Mouse (Mus musculus): ENCODE measurements around the gene Slfn5. TPM values are rescaled to one million over a fixed set of nuclear protein-coding genes. Genes with fewer than 3 reads are reported as not detected.

Slfn5 gene
- polyA plus RNA-seq, 1 experiment from 2014 or later, result 1.8 TPM

GRCm38 (mm10) chr11:82952612-82953542 is 1.7 kb downstream of the Slfn5 start:
- Histone ChIP-seq H3K4me3 (ENCODE audit: low read depth, low read length) (no peak overlapping the region), H3K4me1 (ENCODE audit: control insufficient read depth, insufficient read depth, low read length) (no peaks in the 10 kb centered on the region), H3K4me2 (replicated peaks; ENCODE audit: low read depth, low read length) (no peak overlapping the region), H3K27ac (ENCODE audit: low read length) (no peak overlapping the region), H3K9me3 (ENCODE audit: control insufficient read depth, low read depth, low read length) (no peaks in the 10 kb centered on the region), H3K36me3 (ENCODE audit: control insufficient read depth, insufficient read depth, low read length) (no peaks in the 10 kb centered on the region), H3K9ac (replicated peaks; ENCODE audit: low read depth, low read length) (no peak overlapping the region), H3K27me3 (ENCODE audit: control insufficient read depth, insufficient read depth, low read length) (peaks cover 18% of the 10 kb centered on the region)
- WGBS, result 61% methylated on average over 9 of the region's 9 CpGs
- ATAC-seq (ENCODE audit: insufficient number of reproducible peaks, insufficient read depth, low FRiP score, low read depth), result no peak

- H3K9me3 ChIP-seq (ENCODE audit: control insufficient read depth, low read depth, low read length), result no peaks in the 10 kb centered on the region
- H3K9ac ChIP-seq (replicated peaks; ENCODE audit: low read depth, low read length), result no peak overlapping the region
- H3K4me1 ChIP-seq (ENCODE audit: control insufficient read depth, insufficient read depth, low read length), result no peaks in the 10 kb centered on the region
- no peak overlapping the region for H3K27ac ChIP-seq (ENCODE audit: low read length)
- no peak overlapping the region for H3K4me3 ChIP-seq (ENCODE audit: low read depth, low read length)
- 75% methylated on average over 6 of the region's 6 CpGs for WGBS
- no peak overlapping the region for H3K4me2 ChIP-seq (replicated peaks; ENCODE audit: low read depth, low read length)
- H3K36me3 ChIP-seq (ENCODE audit: control insufficient read depth, insufficient read depth, low read length), result no peaks in the 10 kb centered on the region
- no peak for ATAC-seq (ENCODE audit: insufficient number of reproducible peaks, insufficient read depth, low FRiP score, low read depth)
- H3K27me3 ChIP-seq (ENCODE audit: control insufficient read depth, insufficient read depth, low read length), result peaks cover 18% of the 10 kb centered on the region
These were observed 3.5 kb downstream of the Slfn5 start for GRCm38 (mm10) chr11:82954631-82955030.

- H3K9me3 ChIP-seq (ENCODE audit: control insufficient read depth, low read depth, low read length), result no peaks in the 10 kb centered on the region
- no peak overlapping the region for H3K9ac ChIP-seq (replicated peaks; ENCODE audit: low read depth, low read length)
- H3K4me1 ChIP-seq (ENCODE audit: control insufficient read depth, insufficient read depth, low read length), result no peaks in the 10 kb centered on the region
- no peaks in the 10 kb centered on the region for H3K36me3 ChIP-seq (ENCODE audit: control insufficient read depth, insufficient read depth, low read length)
- ATAC-seq (ENCODE audit: insufficient number of reproducible peaks, insufficient read depth, low FRiP score, low read depth), result no peak
- H3K4me3 ChIP-seq (ENCODE audit: low read depth, low read length), result no peak overlapping the region
- H3K27ac ChIP-seq (ENCODE audit: low read length), result no peak overlapping the region
- H3K4me2 ChIP-seq (replicated peaks; ENCODE audit: low read depth, low read length), result no peak overlapping the region
- WGBS, result 69% methylated on average over 10 of the region's 10 CpGs
- peaks cover 6% of the 10 kb centered on the region; the same call in 1 of the 2 replicates for H3K27me3 ChIP-seq (ENCODE audit: control insufficient read depth, insufficient read depth, low read length)
These were observed 5.8 kb downstream of the Slfn5 start for GRCm38 (mm10) chr11:82956925-82957324.

- ATAC-seq (ENCODE audit: insufficient number of reproducible peaks, insufficient read depth, low FRiP score, low read depth), result no peak
These were observed 8.5 kb downstream of the Slfn5 start for GRCm38 (mm10) chr11:82959613-82960012.

GRCm38 (mm10) chr11:82961743-82962142 is 10.6 kb downstream of the Slfn5 start:
- H3K4me1 ChIP-seq (ENCODE audit: control insufficient read depth, insufficient read depth, low read length), result no peaks in the 10 kb centered on the region
- no peak overlapping the region for H3K4me2 ChIP-seq (replicated peaks; ENCODE audit: low read depth, low read length)
- no peak overlapping the region for H3K9ac ChIP-seq (replicated peaks; ENCODE audit: low read depth, low read length)
- H3K36me3 ChIP-seq (ENCODE audit: control insufficient read depth, insufficient read depth, low read length), result no peaks in the 10 kb centered on the region
- H3K27me3 ChIP-seq (ENCODE audit: control insufficient read depth, insufficient read depth, low read length), result no peaks in the 10 kb centered on the region
- 65% methylated on average over 2 of the region's 2 CpGs for WGBS
- H3K27ac ChIP-seq (ENCODE audit: low read length), result no peak overlapping the region
- H3K9me3 ChIP-seq (ENCODE audit: control insufficient read depth, low read depth, low read length), result no peaks in the 10 kb centered on the region
- no peak overlapping the region for H3K4me3 ChIP-seq (ENCODE audit: low read depth, low read length)
- ATAC-seq (ENCODE audit: insufficient number of reproducible peaks, insufficient read depth, low FRiP score, low read depth), result no peak

More at GRCm38 (mm10) chr11:82959613-82960012, 8.5 kb downstream of the Slfn5 start:
- Histone ChIP-seq H3K27me3 (ENCODE audit: control insufficient read depth, insufficient read depth, low read length) (no peaks in the 10 kb centered on the region), H3K36me3 (ENCODE audit: control insufficient read depth, insufficient read depth, low read length) (no peaks in the 10 kb centered on the region), H3K27ac (ENCODE audit: low read length) (no peak overlapping the region), H3K4me3 (ENCODE audit: low read depth, low read length) (no peak overlapping the region), H3K4me1 (ENCODE audit: control insufficient read depth, insufficient read depth, low read length) (no peaks in the 10 kb centered on the region), H3K4me2 (replicated peaks; ENCODE audit: low read depth, low read length) (no peak overlapping the region), H3K9ac (replicated peaks; ENCODE audit: low read depth, low read length) (no peak overlapping the region), H3K9me3 (ENCODE audit: control insufficient read depth, low read depth, low read length) (no peaks in the 10 kb centered on the region)
- WGBS, result 17% methylated on average over 4 of the region's 4 CpGs

GRCm38 (mm10) chr11:82962215-82962614 is 11.1 kb downstream of the Slfn5 start:
- Histone ChIP-seq H3K4me2 (replicated peaks; ENCODE audit: low read depth, low read length) (no peak overlapping the region), H3K27me3 (ENCODE audit: control insufficient read depth, insufficient read depth, low read length) (no peaks in the 10 kb centered on the region), H3K9ac (replicated peaks; ENCODE audit: low read depth, low read length) (no peak overlapping the region), H3K36me3 (ENCODE audit: control insufficient read depth, insufficient read depth, low read length) (no peaks in the 10 kb centered on the region), H3K4me3 (ENCODE audit: low read depth, low read length) (no peak overlapping the region), H3K27ac (ENCODE audit: low read length) (no peak overlapping the region), H3K4me1 (ENCODE audit: control insufficient read depth, insufficient read depth, low read length) (no peaks in the 10 kb centered on the region), H3K9me3 (ENCODE audit: control insufficient read depth, low read depth, low read length) (no peaks in the 10 kb centered on the region)
- WGBS, result 77% methylated on average over 8 of the region's 8 CpGs
- ATAC-seq (ENCODE audit: insufficient number of reproducible peaks, insufficient read depth, low FRiP score, low read depth), result no peak

GRCm38 (mm10) chr11:82970712-82971589 is 19.8 kb downstream of the Slfn5 start:
- Histone ChIP-seq H3K4me2 (replicated peaks; ENCODE audit: low read depth, low read length) (peak overlapping the region; percentile 40), H3K9ac (replicated peaks; ENCODE audit: low read depth, low read length) (no peak overlapping the region), H3K27me3 (ENCODE audit: control insufficient read depth, insufficient read depth, low read length) (no peaks in the 10 kb centered on the region), H3K4me1 (ENCODE audit: control insufficient read depth, insufficient read depth, low read length) (no peaks in the 10 kb centered on the region; the same call in 1 of the 2 replicates), H3K4me3 (ENCODE audit: low read depth, low read length) (0 out of 2 replicates have a peak overlapping the region, but pooled peaks have one; percentile 11), H3K36me3 (ENCODE audit: control insufficient read depth, insufficient read depth, low read length) (no peaks in the 10 kb centered on the region), H3K27ac (ENCODE audit: low read length) (no peak overlapping the region; the same call in 1 of the 2 replicates), H3K9me3 (ENCODE audit: control insufficient read depth, low read depth, low read length) (no peaks in the 10 kb centered on the region)
- no peak for ATAC-seq (ENCODE audit: insufficient number of reproducible peaks, insufficient read depth, low FRiP score, low read depth)
- 7% methylated on average over 31 of the region's 31 CpGs for WGBS

GRCm38 (mm10) chr11:82971590-82971974 is 20.4 kb downstream of the Slfn5 start:
- H3K27ac ChIP-seq (ENCODE audit: low read length), result no peak overlapping the region
- ATAC-seq (ENCODE audit: insufficient number of reproducible peaks, insufficient read depth, low FRiP score, low read depth), result no peak
- H3K27me3 ChIP-seq (ENCODE audit: control insufficient read depth, insufficient read depth, low read length), result no peaks in the 10 kb centered on the region
- no peak overlapping the region for H3K9ac ChIP-seq (replicated peaks; ENCODE audit: low read depth, low read length)
- H3K4me2 ChIP-seq (replicated peaks; ENCODE audit: low read depth, low read length), result peak overlapping the region; percentile 40; the same call in 1 of the 2 replicates
- H3K36me3 ChIP-seq (ENCODE audit: control insufficient read depth, insufficient read depth, low read length), result no peaks in the 10 kb centered on the region
- 0 out of 2 replicates have a peak overlapping the region, but pooled peaks have one; percentile 11 for H3K4me3 ChIP-seq (ENCODE audit: low read depth, low read length)
- WGBS, result 71% methylated on average over 9 of the region's 11 CpGs
- no peaks in the 10 kb centered on the region; the same call in 1 of the 2 replicates for H3K4me1 ChIP-seq (ENCODE audit: control insufficient read depth, insufficient read depth, low read length)
- no peaks in the 10 kb centered on the region for H3K9me3 ChIP-seq (ENCODE audit: control insufficient read depth, low read depth, low read length)

All from stomach, embryonic 14.5 days (tissue).